Mouse (Mus musculus): ENCODE results near the gene Tmem50b.

The Tmem50b gene

DNA sequence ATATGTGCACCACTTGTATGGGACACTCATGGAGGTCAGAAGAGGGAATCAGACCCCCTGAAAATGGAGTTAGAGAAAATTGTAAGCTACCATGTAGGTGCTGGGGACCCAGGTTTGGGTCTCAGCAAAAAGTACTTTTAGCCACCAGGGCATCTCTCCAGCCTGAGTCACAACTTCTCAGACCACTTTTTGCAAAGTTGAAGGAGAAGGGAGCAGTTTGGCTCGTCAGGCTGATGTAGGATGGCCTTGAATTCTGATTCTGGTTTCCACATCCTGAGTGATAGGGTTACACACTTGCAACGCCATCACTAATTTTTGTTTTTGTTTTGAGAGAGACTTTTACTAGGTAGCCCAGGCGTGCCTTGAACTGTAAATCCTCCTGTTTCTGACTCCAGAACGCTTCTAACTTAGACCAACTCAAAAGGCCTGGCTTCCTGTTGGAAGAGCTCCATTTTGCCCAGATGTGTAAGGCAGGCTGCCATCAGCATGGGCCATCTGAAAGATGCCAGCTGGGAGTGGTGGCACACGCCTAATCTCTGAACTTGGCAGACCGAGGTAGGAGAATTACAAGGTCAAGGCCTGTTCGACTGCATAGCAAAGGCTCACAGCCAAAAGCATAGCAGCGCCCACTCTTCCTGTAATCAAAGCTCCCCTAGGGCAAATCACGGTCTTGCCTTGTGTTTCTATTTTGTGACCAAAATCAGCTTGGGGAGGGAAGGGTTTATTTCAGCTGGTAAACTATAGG, 12.1 kb upstream of the Tmem50b start:
- DNase-seq (ENCODE audit: low spot score in 2 of 2): no peak

DNA sequence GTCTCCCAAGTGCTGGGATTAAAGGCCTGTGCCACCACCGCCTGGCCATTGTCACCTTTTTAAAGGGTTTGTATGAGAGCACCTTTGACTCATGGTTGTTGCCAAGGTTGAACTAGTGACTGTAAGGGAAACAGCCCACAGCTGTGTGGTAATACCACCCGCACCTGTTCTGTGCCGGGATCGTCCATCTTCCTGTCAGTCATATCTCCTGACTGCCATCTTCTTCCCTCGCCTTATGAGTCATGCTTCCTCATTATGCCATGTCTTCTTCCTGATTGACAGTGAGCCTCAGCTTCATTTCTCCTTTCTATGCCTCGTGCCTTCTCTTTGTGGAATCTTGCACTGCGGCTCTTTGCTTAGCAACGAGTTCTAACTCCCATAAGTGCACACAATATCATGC, 9.4 kb upstream of the Tmem50b start:
- DNase-seq (ENCODE audit: low spot score in 2 of 2): no peak

DNA sequence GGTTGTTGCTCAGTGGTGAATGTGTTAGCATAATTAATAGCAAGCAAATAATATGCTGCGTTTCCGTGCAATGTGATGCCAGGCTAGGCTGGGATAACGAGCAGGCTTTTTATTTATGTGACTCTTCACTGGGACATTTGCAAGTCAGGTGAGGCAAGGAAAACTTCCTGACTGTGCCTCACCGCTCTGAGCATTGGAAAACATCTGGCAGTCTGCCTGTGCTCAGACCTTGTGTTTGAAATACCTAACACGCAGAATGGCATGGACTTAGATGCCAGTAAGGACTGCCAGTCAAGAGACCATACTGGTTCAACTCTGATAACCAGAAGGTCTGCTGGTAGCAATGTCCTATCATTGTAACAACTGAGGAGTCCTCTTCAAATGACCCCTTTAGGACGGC, 7.6 kb upstream of the Tmem50b start:
- DNase-seq (ENCODE audit: low spot score in 2 of 2): no peak

- no peak for DNase-seq (ENCODE audit: low spot score in 2 of 2)
These were observed 4.1 kb upstream of the Tmem50b start for GRCm38 (mm10) chr16:91601693-91602092.

DNA sequence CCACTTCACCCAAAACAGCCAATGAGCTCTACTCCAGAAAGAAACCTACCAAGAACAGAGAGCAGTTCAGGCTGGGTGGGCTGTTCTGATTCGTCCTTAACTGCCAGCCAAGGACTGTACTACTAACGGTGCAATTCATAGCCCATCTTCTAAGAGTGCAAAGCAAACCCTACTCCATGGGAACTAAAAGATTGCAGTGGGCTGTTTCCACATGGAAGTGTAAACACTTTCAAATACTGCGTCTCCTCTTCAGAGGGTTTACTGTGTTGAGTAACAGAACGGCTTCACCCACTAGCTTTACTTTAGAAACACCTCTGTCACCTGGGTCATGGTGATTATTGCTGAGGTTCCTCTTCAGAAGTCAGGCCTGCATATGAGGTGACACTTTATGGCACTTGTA, 3.5 kb upstream of the Tmem50b start:
- DNase-seq (ENCODE audit: low spot score in 2 of 2): no peak

- no peak for DNase-seq (ENCODE audit: low spot score in 2 of 2)
These were observed 1.6 kb upstream of the Tmem50b start for GRCm38 (mm10) chr16:91599242-91599641.

DNA sequence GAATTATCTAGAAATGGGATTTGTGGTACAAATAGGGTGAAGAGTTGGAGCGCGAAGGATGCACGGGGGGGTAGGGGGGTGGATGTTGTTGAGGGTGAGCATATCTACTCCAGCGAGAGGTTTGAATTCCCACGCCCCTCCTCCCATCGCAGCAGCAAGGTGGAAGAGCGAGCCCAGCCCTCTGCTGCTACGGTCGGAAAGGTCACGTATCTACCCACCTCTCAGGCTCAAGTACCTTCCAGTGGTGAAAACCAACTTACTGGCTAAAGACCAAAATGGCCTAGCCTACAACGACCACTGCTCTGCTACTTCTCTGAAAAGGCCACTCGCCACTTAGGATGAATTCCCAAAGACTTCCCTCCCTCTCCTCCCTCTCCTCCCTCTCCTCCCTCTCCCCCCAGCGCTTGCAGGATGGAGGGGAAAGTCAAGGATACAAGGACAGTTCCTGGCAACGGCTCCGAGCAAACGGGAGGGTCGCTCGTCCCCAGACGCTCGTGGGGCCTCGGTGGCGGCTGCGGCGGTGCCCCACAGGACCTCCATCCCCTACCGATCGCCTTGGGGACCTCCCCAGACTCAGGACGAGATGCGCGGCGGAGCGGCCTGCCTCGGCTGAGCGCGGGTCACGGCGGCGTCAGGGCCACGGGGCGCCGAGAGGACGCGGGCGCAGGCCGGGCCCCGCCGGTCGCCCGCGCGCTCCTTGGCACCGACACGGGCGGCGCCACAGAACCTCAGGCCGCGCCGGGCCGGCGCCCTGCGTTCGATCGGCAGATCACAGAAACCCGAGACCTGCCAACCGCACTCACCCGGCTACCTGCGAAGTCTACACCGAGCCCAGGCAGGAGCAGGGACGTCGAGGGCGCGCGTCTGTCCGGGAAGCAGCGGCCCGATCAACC, 575 bp downstream of the Tmem50b start:
- DNase-seq (ENCODE audit: low spot score in 2 of 2): peak in 1 of 2 experiments; percentile 26

- DNase-seq (ENCODE audit: low spot score in 2 of 2): no peak
These were observed 1.2 kb downstream of the Tmem50b start for GRCm38 (mm10) chr16:91596397-91596778.

DNA sequence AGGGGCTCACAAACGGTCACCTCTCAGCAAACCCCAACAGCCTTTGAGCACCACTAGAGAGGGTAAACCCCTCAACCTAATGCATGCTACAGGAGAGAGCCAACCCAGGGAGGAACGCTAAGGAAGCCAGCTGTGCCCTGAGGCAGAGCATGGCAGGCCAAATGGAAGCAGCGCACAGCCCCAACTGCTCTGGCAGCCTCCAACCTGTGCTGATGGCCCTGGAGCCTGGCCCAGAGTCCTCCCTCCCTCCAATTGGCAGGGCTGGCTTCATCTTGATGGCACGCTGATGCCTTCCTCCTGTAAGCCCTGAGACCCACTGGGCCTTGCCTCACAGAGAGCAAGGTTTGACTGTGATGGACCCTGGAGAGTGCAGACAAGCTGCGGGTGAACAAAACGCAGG, 2.5 kb downstream of the Tmem50b start:
- DNase-seq (ENCODE audit: low spot score in 2 of 2): no peak

GRCm38 (mm10) chr16:91593262-91593661, 4.3 kb downstream of the Tmem50b start:
- DNase-seq (ENCODE audit: low spot score in 2 of 2): no peak

DNA sequence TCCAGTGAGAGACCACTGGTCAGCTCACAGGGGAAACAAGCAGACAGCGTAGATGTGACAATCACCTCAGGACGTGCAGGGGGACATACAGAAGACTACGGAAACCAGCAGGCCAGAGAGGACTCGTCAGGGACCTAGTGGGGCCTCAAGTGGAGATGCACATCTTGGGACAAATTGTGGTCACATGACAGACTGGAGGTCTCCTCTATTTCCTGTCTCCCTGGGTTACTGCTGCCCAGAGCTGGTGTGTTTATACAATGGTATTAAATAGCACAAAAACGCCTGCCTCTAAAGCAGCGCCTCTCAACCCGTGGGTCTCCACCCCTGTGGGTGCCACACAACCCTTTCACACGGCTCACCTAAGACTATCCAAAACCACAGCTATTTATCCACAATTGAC, 5.4 kb downstream of the Tmem50b start:
- no peak for DNase-seq (ENCODE audit: low spot score in 2 of 2)

DNA sequence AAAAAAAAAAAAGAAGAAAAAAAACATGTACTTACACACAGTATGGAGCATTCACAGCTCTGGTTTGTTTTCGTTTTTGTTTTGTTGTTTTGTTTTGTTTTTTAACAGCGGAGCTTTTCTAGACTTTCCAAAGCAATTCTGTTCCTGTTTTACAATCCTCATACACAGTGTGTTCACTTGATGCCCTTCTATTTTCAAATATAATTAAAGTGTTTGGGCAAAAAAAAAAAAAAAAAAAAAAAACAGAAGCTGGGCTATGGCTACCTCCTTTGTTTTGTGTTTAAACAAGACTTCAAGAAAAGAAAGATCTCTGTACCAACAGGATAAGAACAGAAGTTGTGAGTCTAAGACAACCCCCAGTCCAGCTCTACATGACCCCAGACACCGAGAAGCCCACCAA, 8.9 kb downstream of the Tmem50b start:
- DNase-seq (ENCODE audit: low spot score in 2 of 2): no peak

DNA sequence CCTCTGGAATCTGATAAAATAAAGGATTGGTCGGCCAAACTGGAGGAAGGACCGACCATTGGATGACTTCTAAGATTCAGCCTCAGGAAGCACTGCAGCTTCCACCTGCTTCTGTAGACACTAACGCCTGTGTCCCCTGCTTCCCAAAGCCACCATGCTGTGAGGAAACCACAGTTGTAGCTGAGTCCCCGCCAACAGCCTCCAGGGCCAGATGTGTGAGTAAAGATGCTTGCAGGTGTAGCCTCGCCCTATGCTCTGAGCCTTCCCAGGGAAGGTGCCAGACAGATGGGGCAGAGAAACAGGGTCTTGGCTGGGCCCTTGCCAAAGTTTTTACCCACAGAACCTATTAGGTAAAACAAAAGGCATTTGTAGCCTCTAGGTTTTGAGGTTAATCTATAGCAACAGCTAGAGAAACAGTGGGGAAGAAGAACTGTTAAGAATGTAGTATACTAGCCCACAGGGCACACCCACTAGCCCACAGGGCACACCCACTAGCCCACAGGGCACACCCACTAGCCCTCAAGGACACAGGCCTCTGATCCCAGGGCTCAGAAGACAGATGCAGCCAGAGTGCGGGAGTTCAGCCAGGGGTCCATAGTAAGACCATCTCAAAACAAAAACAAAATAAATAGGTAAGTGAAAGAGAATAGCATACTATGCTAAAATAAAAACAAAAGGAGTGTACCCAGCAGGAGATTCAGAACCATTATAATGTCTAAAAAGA, 9.7 kb downstream of the Tmem50b start:
- no peak for DNase-seq (ENCODE audit: low spot score in 2 of 2)

- DNase-seq (ENCODE audit: low spot score in 2 of 2): no peak
These were observed 11.4 kb downstream of the Tmem50b start for GRCm38 (mm10) chr16:91586244-91586643.

DNA sequence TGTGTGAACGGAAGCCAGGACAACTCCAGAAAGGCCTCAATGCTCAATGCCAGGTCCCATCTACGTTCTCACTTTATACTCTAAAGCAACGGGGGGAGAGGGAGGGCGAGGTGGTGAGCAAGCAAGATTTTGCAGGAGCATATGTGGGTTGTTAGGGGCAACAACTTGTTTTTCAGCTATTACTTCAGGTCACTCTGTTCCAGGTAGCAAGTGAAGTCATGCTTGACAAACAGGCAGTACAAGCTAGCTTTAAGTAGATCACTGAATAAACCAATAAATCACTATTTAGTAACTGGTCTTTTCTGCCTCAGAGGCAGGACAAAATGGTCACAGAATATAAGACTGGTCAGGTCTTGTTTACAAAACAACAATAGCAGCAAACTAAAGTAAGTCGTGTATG, 12.0 kb downstream of the Tmem50b start:
- no peak for DNase-seq (ENCODE audit: low spot score in 2 of 2)

DNA sequence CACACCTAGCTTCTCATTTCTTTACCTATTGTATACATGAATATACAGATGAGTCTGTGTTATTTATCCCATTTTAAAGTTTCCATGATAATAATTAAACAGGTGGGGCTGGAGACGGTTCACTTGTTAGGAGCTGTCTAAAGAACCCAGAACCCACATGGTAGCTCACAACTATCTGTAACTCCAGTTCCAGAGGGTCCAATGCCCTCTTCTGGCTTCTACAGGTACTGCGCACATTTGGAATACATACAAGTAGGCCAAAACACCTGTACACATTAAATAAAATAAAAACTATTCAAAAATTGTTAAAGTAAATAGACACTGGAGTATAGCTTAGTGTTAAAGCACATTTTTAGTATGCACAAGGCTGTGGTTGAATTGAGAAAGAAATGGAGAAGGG, 15.3 kb downstream of the Tmem50b start:
- peak in 1 of 2 experiments; percentile 44 for DNase-seq (ENCODE audit: low spot score in 2 of 2)

- DNase-seq (ENCODE audit: low spot score in 2 of 2): peak; percentile 26 to 28
These were observed 18.4 kb downstream of the Tmem50b start for GRCm38 (mm10) chr16:91578980-91579720.

DNA sequence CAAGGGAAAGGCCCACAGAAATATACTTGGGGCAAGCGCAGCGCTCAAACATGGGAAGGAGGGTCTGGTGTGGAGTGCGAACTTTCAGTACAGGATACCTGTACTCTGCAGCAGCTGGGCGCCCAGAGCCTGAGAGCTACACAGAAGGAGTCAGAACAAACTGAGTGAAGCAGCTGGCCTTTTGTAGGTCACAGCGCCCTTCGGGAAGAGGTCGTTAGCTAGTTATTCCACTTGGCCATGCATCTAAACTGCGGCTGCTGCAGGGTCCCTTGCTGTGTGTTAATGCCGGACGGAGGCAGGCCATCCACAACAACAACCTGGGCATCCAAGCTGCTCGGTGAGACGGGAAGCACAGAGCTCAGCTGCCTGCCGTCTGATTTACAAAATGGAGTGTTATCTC, 22.4 kb downstream of the Tmem50b start:
- DNase-seq (ENCODE audit: low spot score in 2 of 2): no peak

- DNase-seq (ENCODE audit: low spot score in 2 of 2): no peak
These were observed 26.5 kb downstream of the Tmem50b start for GRCm38 (mm10) chr16:91571105-91571504.

DNA sequence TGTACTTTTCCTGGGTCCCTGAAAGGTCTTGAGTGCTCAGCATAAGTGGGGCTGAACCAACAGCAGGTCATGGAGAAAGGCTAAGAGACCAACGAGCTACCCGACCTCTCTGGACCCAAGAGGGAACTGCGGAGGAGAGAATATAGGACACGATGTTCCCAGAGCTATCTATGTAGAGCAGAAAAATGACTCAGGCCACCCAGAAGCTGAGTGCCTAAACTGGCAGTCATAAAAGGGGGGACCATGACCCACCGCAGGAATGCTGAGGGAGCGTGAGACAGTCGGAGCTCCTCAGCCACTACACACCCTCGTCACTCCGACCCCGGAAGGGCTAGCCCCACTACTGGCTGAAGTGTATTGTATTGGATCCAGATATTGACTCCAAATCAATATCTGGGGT, 28.6 kb downstream of the Tmem50b start:
- DNase-seq (ENCODE audit: low spot score in 2 of 2): no peak

GRCm38 (mm10) chr16:91566002-91566401, 31.6 kb downstream of the Tmem50b start:
- DNase-seq (ENCODE audit: low spot score in 2 of 2): no peak

Data from frontal cortex, postnatal 36 days (tissue).